Mouse (Mus musculus): ENCODE measurements around the gene Fanca. TPM values are rescaled to one million over a fixed set of nuclear protein-coding genes. Genes with fewer than 3 reads are reported as not detected.
A peak's percentile ranks its signal among the peaks of the same experiment; 100 is the strongest.
"Not testable (repeated sequence)": the region's sequence is repeated elsewhere in the genome, so short reads cannot be mapped to it uniquely, and the experiment has no call there.

Fanca gene
- polyA plus RNA-seq, 1 experiment: 16.5 TPM

GRCm38 (mm10) chr8:123280302-123281094 lies 37.9 kb downstream of the Fanca start:
- no peaks in the 10 kb centered on the region for H3K27me3 ChIP-seq (replicated peaks)
- H3K4me3 ChIP-seq (replicated peaks): peak overlapping the region; percentile 20
- peaks cover 70% of the 10 kb centered on the region for H3K36me3 ChIP-seq (replicated peaks; ENCODE audit: low read length)
- H3K9me3 ChIP-seq: no peaks in the 10 kb centered on the region
- TF ChIP-seq GATA1 (IDR thresholded peaks at IDR 0.05; ENCODE audit: borderline replicate concordance, low read length) (no peak), FLI1 (IDR thresholded peaks at IDR 0.05; ENCODE audit: low read length) (no peak)
- peaks cover 8% of the 10 kb centered on the region; the same call in 1 of the 2 replicates for H3K4me1 ChIP-seq

- H3K36me3 ChIP-seq (replicated peaks; ENCODE audit: low read length): peaks cover 75% of the 10 kb centered on the region
- peaks cover 8% of the 10 kb centered on the region; the same call in 1 of the 2 replicates for H3K4me1 ChIP-seq
- no peak overlapping the region for H3K4me3 ChIP-seq (replicated peaks)
- H3K27me3 ChIP-seq (replicated peaks): no peaks in the 10 kb centered on the region
- TF ChIP-seq GATA1 (IDR thresholded peaks at IDR 0.05; ENCODE audit: borderline replicate concordance, low read length) (no peak), FLI1 (IDR thresholded peaks at IDR 0.05; ENCODE audit: low read length) (no peak)
- no peaks in the 10 kb centered on the region for H3K9me3 ChIP-seq
These were observed 38.5 kb downstream of the Fanca start for GRCm38 (mm10) chr8:123279828-123280227.

- H3K36me3 ChIP-seq (replicated peaks; ENCODE audit: low read length): peaks cover 83% of the 10 kb centered on the region
- no peaks in the 10 kb centered on the region for H3K9me3 ChIP-seq
- TF ChIP-seq GATA1 (IDR thresholded peaks at IDR 0.05; ENCODE audit: borderline replicate concordance, low read length) (no peak), FLI1 (IDR thresholded peaks at IDR 0.05; ENCODE audit: low read length) (no peak)
- peaks cover 4% of the 10 kb centered on the region; the same call in 1 of the 2 replicates for H3K4me1 ChIP-seq
- no peaks in the 10 kb centered on the region for H3K27me3 ChIP-seq (replicated peaks)
- H3K4me3 ChIP-seq (replicated peaks): no peak overlapping the region
These were observed 39.9 kb downstream of the Fanca start for GRCm38 (mm10) chr8:123278445-123278844.

GRCm38 (mm10) chr8:123275096-123275495 lies 43.3 kb downstream of the Fanca start:
- TF ChIP-seq FLI1 (IDR thresholded peaks at IDR 0.05; ENCODE audit: low read length): no peak
- TF ChIP-seq GATA1 (IDR thresholded peaks at IDR 0.05; ENCODE audit: borderline replicate concordance, low read length): no peak
- Histone ChIP-seq H3K4me1 (peaks cover 12% of the 10 kb centered on the region), H3K4me3 (replicated peaks) (no peak overlapping the region), H3K36me3 (replicated peaks; ENCODE audit: low read length) (peaks cover 87% of the 10 kb centered on the region), H3K27me3 (replicated peaks) (no peaks in the 10 kb centered on the region), H3K9me3 (no peaks in the 10 kb centered on the region)

GRCm38 (mm10) chr8:123274447-123274846 lies 43.9 kb downstream of the Fanca start:
- Histone ChIP-seq H3K4me1 (peaks cover 12% of the 10 kb centered on the region), H3K9me3 (no peaks in the 10 kb centered on the region), H3K27me3 (replicated peaks) (no peaks in the 10 kb centered on the region), H3K4me3 (replicated peaks) (no peak overlapping the region), H3K36me3 (replicated peaks; ENCODE audit: low read length) (peaks cover 88% of the 10 kb centered on the region)
- TF ChIP-seq FLI1 (IDR thresholded peaks at IDR 0.05; ENCODE audit: low read length): no peak
- TF ChIP-seq GATA1 (IDR thresholded peaks at IDR 0.05; ENCODE audit: borderline replicate concordance, low read length): no peak

- Histone ChIP-seq H3K36me3 (replicated peaks; ENCODE audit: low read length) (peaks cover 95% of the 10 kb centered on the region), H3K9me3 (no peaks in the 10 kb centered on the region), H3K27me3 (replicated peaks) (no peaks in the 10 kb centered on the region), H3K4me1 (peaks cover 8% of the 10 kb centered on the region), H3K4me3 (replicated peaks) (no peak overlapping the region)
- TF ChIP-seq GATA1 (IDR thresholded peaks at IDR 0.05; ENCODE audit: borderline replicate concordance, low read length) (no peak), FLI1 (IDR thresholded peaks at IDR 0.05; ENCODE audit: low read length) (no peak)
These were observed 46.5 kb downstream of the Fanca start for GRCm38 (mm10) chr8:123271901-123272300.

GRCm38 (mm10) chr8:123271147-123271546 lies 47.2 kb downstream of the Fanca start:
- no peak for TF ChIP-seq GATA1 (IDR thresholded peaks at IDR 0.05; ENCODE audit: borderline replicate concordance, low read length)
- no peak for TF ChIP-seq FLI1 (IDR thresholded peaks at IDR 0.05; ENCODE audit: low read length)
- Histone ChIP-seq H3K9me3 (no peaks in the 10 kb centered on the region), H3K4me3 (replicated peaks) (no peak overlapping the region), H3K4me1 (peaks cover 8% of the 10 kb centered on the region), H3K27me3 (replicated peaks) (no peaks in the 10 kb centered on the region), H3K36me3 (replicated peaks; ENCODE audit: low read length) (peaks cover 95% of the 10 kb centered on the region)

- H3K36me3 ChIP-seq (replicated peaks; ENCODE audit: low read length): peaks cover 100% of the 10 kb centered on the region
These were observed 50.3 kb downstream of the Fanca start for GRCm38 (mm10) chr8:123267926-123268656.

GRCm38 (mm10) chr8:123257593-123257992 lies 60.8 kb downstream of the Fanca start:
- Histone ChIP-seq H3K4me1 (peaks cover 35% of the 10 kb centered on the region), H3K36me3 (replicated peaks; ENCODE audit: low read length) (peaks cover 65% of the 10 kb centered on the region)
- not testable (repeated sequence) for H3K9me3 ChIP-seq; H3K27me3 ChIP-seq (replicated peaks); H3K4me3 ChIP-seq (replicated peaks)

More at GRCm38 (mm10) chr8:123267926-123268656, 50.3 kb downstream of the Fanca start:
- Histone ChIP-seq H3K9me3 (no peaks in the 10 kb centered on the region), H3K4me1 (peaks cover 8% of the 10 kb centered on the region), H3K27me3 (replicated peaks) (no peaks in the 10 kb centered on the region), H3K4me3 (replicated peaks) (no peak overlapping the region)
- TF ChIP-seq GATA1 (IDR thresholded peaks at IDR 0.05; ENCODE audit: borderline replicate concordance, low read length): no peak
- TF ChIP-seq FLI1 (IDR thresholded peaks at IDR 0.05; ENCODE audit: low read length): no peak

- Histone ChIP-seq H3K27me3 (replicated peaks) (no peaks in the 10 kb centered on the region), H3K9me3 (no peaks in the 10 kb centered on the region), H3K36me3 (replicated peaks; ENCODE audit: low read length) (peaks cover 64% of the 10 kb centered on the region), H3K4me1 (peaks cover 39% of the 10 kb centered on the region), H3K4me3 (replicated peaks) (no peak overlapping the region)
- TF ChIP-seq FLI1 (IDR thresholded peaks at IDR 0.05; ENCODE audit: low read length) (no peak), GATA1 (IDR thresholded peaks at IDR 0.05; ENCODE audit: borderline replicate concordance, low read length) (no peak)
These were observed 61.3 kb downstream of the Fanca start for GRCm38 (mm10) chr8:123257114-123257513.

All from megakaryocyte, embryonic 14.5 days (primary cell).